Mouse (Mus musculus): ENCODE data around the gene Pfkfb1. TPM values are rescaled to one million over a fixed set of nuclear protein-coding genes. Genes with fewer than 3 reads are reported as not detected.

Pfkfb1 gene
- polyA plus RNA-seq, 1 experiment from 2014 or later = 8.1 TPM

DNA sequence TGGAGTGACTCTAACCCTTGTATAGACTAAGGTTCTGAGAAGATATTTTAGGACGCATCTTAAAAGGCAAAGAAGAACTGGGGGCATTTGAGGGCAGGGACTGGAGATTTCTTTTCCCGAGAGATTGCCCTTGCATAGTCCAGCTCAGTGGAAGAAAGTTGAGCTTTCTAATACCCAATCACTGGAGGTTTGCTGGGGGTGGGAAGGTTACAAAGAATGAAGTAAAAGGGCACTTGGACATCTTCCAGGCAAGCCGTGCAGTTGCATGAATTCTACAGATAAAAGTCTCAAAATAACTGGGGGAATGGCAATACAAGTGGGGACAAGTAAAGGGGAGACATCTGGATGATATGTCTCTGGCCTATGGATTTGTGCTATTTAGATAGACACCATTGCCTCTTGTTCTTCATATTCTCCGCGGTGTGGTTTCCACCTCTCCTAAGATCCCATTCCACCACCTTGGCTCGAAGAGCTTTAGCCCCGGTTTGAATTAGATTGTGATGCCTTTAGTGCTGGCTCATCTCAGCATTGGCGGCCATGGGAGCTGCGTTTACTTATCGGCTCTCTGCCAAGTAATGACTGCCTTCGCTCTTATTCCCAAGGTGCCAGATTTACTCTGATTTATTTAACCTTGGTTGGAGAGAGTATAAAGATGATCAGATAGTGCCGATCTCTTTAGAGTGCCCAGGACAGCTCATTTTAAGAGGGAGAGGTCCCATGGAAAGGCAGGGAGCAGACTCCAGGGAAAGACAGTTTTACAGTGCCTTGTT, 5.4 kb downstream of the Pfkfb1 start:
- no peak for ATAC-seq (ENCODE audit: insufficient read depth)
- Histone ChIP-seq H3K9ac (no peak overlapping the region), H3K27me3 (no peaks in the 10 kb centered on the region), H3K4me1 (replicated peaks) (peaks cover 33% of the 10 kb centered on the region), H3K36me3 (replicated peaks) (no peaks in the 10 kb centered on the region), H3K4me3 (replicated peaks) (no peak overlapping the region), H3K27ac (replicated peaks) (no peak overlapping the region), H3K9me3 (replicated peaks) (no peaks in the 10 kb centered on the region), H3K4me2 (no peak overlapping the region)
- WGBS (ENCODE audit: insufficient replicate concordance) = 74% methylated on average over 12 of the region's 12 CpGs

DNA sequence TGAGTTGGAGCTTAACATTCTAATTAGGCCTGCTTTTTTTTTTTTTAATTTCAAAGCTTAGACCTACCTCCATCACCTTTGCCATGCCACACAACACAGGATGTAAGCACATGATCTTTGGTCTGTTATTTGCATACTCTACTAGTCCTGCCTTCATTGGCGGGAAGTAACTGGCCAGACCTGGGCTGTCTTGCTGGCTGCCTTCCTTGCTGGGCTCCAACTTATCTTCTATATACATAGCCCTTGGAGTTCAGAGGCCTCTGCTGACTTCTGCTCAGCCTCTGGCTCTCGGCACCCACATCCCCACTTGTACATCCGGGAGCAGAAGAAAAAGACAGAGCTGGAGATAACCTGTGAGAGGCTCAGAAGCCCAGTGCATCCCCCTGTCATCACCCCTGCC, 6.1 kb downstream of the Pfkfb1 start:
- 49% methylated on average over 3 of the region's 3 CpGs for WGBS (ENCODE audit: insufficient replicate concordance)
- H3K27me3 ChIP-seq = no peaks in the 10 kb centered on the region
- H3K9ac ChIP-seq = no peak overlapping the region
- H3K4me1 ChIP-seq (replicated peaks) = peaks cover 25% of the 10 kb centered on the region
- H3K4me3 ChIP-seq (replicated peaks) = no peak overlapping the region
- H3K4me2 ChIP-seq = peak overlapping the region; percentile 44; the same call in 1 of the 2 replicates
- H3K27ac ChIP-seq (replicated peaks) = peak overlapping the region; percentile 51; the same call in 1 of the 2 replicates
- ATAC-seq (ENCODE audit: insufficient read depth) = peak; percentile 35; the same call in 1 of the 2 replicates
- no peaks in the 10 kb centered on the region for H3K9me3 ChIP-seq (replicated peaks)
- no peaks in the 10 kb centered on the region for H3K36me3 ChIP-seq (replicated peaks)

DNA sequence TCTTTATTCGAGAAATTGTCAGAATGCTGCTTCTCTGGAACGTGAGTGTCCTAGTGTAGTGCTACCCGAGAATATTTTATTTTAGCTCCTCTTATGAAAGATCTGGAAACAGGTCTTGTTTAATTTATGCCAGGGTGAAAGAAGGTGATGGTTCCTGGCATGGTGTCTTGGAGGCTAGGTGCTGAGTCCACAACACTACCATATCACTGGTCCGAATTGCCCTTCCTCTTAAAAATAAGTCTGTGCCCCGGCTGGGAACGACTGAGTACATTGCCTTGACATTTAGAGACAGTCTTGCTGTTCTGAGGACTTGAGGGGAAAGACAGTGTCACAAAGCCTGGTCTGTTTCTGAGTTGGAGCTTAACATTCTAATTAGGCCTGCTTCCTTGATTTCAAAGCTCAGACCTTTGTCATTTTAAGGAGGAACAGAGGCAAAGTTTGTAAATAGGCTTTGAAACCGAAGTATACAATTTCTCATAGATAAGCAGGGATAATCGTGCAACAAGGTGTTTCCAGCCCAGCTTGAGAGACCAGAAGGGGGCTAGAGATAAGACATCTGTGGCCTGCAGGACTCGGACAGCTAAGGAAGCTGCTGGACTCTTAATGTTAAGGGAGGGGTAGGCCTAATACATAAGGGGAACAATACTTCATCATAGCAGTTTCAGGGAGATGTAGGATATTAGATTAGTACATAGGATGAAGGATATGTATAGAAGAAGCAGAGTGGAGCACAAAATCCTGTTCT, 7.2 kb downstream of the Pfkfb1 start:
- Histone ChIP-seq H3K9ac (0 out of 2 replicates have a peak overlapping the region, but pooled peaks have one; percentile 19), H3K4me3 (replicated peaks) (no peak overlapping the region), H3K4me2 (peak overlapping the region; percentile 44), H3K9me3 (replicated peaks) (no peaks in the 10 kb centered on the region), H3K27ac (replicated peaks) (peak overlapping the region; percentile 51), H3K4me1 (replicated peaks) (peaks cover 24% of the 10 kb centered on the region), H3K36me3 (replicated peaks) (no peaks in the 10 kb centered on the region), H3K27me3 (no peaks in the 10 kb centered on the region)
- 47% methylated on average over 9 of the region's 9 CpGs for WGBS (ENCODE audit: insufficient replicate concordance)
- ATAC-seq (ENCODE audit: insufficient read depth) = peak; percentile 85

DNA sequence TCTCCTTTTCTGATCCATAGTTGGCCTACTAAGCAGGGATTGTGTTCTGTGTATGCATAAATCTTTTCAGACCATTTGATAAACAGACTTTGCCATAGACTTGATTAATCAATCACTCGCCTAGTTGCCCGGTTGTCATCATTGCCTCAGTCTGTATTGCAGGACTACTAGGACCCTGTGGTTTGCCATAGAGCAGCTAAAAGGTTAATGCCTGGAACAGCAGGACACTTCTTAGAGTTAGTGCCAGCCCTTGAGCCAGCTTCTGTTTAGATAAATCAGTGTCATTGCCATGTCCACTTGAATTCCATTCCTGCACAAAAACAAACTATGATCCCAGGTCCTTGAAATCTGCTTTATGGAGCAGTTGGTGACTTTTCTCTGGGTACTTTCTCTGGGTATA, 10.9 kb downstream of the Pfkfb1 start:
- Histone ChIP-seq H3K27ac (replicated peaks) (no peak overlapping the region), H3K9me3 (replicated peaks) (no peaks in the 10 kb centered on the region), H3K4me2 (no peak overlapping the region), H3K4me3 (replicated peaks) (no peak overlapping the region), H3K4me1 (replicated peaks) (peaks cover 20% of the 10 kb centered on the region), H3K27me3 (no peaks in the 10 kb centered on the region), H3K36me3 (replicated peaks) (no peaks in the 10 kb centered on the region), H3K9ac (no peak overlapping the region)
- 52% methylated on average over 2 of the region's 2 CpGs for WGBS (ENCODE audit: insufficient replicate concordance)
- ATAC-seq (ENCODE audit: insufficient read depth) = no peak

DNA sequence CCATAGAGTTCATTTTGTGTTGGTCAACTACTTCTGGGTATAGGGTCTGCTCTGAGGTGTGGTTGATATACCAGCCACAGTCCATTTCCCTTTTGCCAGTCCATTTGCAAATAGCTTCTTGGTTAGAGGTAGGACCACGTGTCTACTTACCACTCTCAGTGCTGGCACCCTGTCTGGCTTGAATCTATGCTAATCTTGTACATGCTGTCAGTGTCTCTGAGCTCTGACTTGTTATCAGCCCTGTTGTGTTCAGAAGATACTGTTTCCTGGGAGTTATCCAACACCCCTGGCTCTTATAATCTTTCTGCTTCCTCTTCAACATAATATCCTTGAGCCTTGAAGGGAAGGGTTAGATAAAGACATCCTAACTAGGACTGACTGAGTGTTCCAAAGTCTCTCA, 48.4 kb downstream of the Pfkfb1 start:
- ATAC-seq (ENCODE audit: insufficient read depth) = peak; percentile 69

DNA sequence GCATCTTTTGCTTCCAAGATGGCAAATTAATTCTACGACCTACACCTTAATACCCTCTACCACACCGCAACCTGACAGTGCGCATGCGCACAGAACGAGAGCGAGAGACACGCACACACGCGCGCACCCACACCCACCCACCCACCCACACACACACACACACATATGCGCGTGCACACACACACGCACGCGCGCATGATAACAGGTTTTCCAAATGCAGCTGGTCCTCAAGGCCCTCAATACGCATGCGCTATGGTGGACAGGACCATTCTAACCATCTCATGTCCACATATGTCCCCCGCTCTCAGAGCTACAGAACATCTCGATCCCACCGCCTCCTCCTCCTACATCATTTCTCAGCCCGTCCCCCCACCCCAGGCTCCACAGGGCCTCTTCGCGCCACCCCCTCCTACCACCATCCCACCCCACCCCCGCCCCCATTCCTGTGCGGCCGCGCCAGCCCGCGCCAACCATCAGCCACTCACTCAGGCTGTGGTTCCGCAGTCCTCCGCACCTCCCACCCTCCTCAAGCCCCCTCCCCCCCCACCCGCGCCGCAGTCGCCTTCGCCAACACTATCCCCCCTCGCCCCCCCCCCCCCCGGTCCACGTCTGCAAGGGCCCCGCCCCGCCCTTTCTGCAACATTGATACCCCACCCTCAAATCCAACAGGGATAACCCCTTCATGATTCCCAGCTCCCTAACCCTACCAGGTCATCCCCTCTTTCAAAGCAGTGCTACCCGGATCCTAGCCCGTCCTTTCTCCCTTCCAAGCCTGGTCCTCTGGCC, 68.3 kb downstream of the Pfkfb1 start:
- no peaks in the 10 kb centered on the region for H3K9me3 ChIP-seq (replicated peaks)
- WGBS (ENCODE audit: insufficient replicate concordance) = 45% methylated on average over 32 of the region's 44 CpGs
- peaks cover 60% of the 10 kb centered on the region for H3K27me3 ChIP-seq
- H3K27ac ChIP-seq (replicated peaks) = no peak overlapping the region
- no peak for ATAC-seq (ENCODE audit: insufficient read depth)
- no peaks in the 10 kb centered on the region for H3K36me3 ChIP-seq (replicated peaks)
- H3K4me1 ChIP-seq (replicated peaks) = no peaks in the 10 kb centered on the region
- no peak overlapping the region for H3K9ac ChIP-seq
- peak overlapping the region; percentile 18; the same call in 1 of the 2 replicates for H3K4me3 ChIP-seq (replicated peaks)
- H3K4me2 ChIP-seq = peak overlapping the region; percentile 41

More for the DNA sequence above, 48.4 kb downstream of the Pfkfb1 start:
- Histone ChIP-seq H3K9ac (no peak overlapping the region), H3K27me3 (no peaks in the 10 kb centered on the region), H3K4me2 (no peak overlapping the region), H3K27ac (replicated peaks) (no peak overlapping the region), H3K4me1 (replicated peaks) (no peaks in the 10 kb centered on the region), H3K36me3 (replicated peaks) (no peaks in the 10 kb centered on the region), H3K9me3 (replicated peaks) (no peaks in the 10 kb centered on the region), H3K4me3 (replicated peaks) (no peak overlapping the region)
- WGBS (ENCODE audit: insufficient replicate concordance) = 21% methylated on average over 1 of the region's 1 CpGs

DNA sequence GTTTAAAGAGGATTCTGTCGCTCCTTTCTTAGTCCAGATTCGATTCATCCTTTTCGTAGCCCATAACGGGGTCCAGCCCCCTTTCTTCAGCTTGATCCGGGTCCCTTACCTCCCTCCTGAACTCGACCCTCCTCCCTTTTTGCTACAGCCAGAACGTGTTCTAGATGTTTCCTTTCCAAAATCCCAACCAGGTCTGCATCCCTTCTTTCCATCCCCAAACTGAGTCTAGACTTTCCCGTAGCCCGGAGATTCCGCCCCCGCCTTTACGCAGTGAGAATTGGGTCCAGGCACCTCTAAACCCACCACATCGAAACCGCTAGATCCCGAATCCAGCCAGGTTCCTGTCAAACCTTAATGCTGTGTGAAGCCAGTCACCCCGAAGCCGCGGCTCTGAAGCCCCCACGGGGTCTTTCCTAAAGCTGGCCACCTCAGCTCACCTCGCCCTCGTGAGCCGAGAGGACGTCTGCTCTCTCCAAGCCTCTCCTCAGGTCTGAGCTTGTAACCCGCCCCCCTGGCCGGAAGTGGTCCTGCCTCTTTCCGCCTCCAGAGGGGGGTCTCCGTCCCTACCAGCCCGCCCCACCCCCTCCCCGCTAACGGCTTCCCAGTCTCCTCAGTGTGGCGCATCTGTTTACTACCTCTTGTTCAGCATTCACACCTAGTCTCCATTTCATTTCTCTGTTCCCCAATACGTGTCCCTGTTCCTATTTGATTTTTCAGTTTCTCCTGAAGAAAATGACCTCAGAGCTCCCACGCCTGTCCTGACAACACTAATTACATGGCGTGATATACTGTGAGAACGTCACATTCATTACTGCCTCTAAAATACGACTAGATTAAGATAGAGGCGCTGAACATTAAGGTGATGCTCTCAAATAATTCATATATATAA, 69.1 kb downstream of the Pfkfb1 start, which contains the start of gene Tro:
Gene Tro, minus strand, starts transcription at position 676 of the 889 bp plus-strand sequence.
- Histone ChIP-seq H3K27ac (replicated peaks) (no peak within 1 kb of the TSS), H3K4me3 (replicated peaks) (peak within 1 kb of the TSS; percentile 18; the same call in 1 of the 2 replicates), H3K27me3 (peaks cover 60% of the 10 kb centered on the region), H3K9ac (no peak within 1 kb of the TSS), H3K4me1 (replicated peaks) (no peaks in the 10 kb centered on the region), H3K4me2 (peak within 1 kb of the TSS; percentile 41), H3K9me3 (replicated peaks) (no peaks in the 10 kb centered on the region), H3K36me3 (replicated peaks) (no peaks in the 10 kb centered on the region)
- no peak for ATAC-seq (ENCODE audit: insufficient read depth)
- WGBS (ENCODE audit: insufficient replicate concordance) = 27% methylated on average over 37 of the region's 37 CpGs

DNA sequence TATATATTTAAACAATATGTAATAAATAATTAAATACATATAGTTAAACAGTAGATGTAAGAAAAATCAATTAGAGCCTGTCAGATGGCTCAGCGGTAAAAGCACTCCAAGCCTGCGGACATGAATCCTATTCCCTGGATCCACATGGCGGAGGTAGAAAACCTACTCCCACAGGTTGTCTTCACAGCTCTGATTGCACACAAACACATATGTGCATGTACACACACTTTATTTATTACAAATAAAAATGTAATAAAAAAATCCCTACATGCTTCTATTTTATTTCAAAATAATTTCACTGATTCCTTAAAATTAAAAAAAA, 69.7 kb downstream of the Pfkfb1 start:
- 67% methylated on average over 3 of the region's 3 CpGs for WGBS (ENCODE audit: insufficient replicate concordance)

DNA sequence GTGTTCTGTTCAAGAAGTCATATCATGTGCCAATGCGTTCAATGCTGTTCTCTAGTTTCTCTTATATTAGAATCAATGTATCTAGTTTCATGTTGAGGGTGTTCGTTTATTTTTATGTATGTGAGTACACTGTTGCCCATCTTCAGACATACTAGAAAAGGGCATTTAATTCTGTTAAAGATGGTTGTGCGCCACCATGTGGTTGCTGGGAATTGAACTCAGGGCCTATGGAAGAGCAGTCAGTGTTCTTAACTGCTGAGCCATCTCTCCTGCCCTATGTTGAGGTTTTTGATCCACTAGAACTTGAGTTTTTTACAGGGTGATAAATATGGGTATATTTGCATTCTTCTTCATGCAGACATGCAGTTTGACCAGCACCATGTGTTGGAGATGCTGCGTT, 74.8 kb downstream of the Pfkfb1 start:
- no peak for ATAC-seq (ENCODE audit: insufficient read depth)
- 29% methylated on average over 4 of the region's 4 CpGs for WGBS (ENCODE audit: insufficient replicate concordance)

More for the DNA sequence above, 69.7 kb downstream of the Pfkfb1 start:
- Histone ChIP-seq H3K27me3 (peaks cover 60% of the 10 kb centered on the region), H3K4me1 (replicated peaks) (no peaks in the 10 kb centered on the region), H3K4me3 (replicated peaks) (no peak overlapping the region), H3K9me3 (replicated peaks) (no peaks in the 10 kb centered on the region), H3K27ac (replicated peaks) (no peak overlapping the region), H3K4me2 (no peak overlapping the region), H3K9ac (no peak overlapping the region), H3K36me3 (replicated peaks) (no peaks in the 10 kb centered on the region)
- ATAC-seq (ENCODE audit: insufficient read depth) = no peak

DNA sequence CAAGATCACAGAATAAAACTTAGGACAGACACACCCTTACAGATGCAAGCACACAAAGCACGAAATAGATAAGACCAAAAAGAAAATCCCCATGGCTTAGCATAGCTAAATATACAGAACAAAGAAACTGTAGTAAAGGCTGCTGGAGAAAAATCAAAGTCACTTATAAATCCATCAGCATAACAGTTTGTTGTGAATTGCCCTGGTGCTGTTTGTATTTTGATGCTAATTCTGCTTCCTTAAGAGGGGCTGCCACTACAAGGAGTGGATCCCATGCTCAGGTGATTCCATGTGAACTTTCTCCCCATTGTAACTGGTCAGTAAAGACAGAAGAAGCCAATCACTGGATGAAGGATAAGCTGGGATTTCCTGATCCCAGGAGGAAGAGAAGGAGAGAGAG, 89.5 kb downstream of the Pfkfb1 start:
- Histone ChIP-seq H3K4me1 (replicated peaks) (no peaks in the 10 kb centered on the region), H3K36me3 (replicated peaks) (no peaks in the 10 kb centered on the region), H3K4me3 (replicated peaks) (no peak overlapping the region), H3K9me3 (replicated peaks) (no peaks in the 10 kb centered on the region), H3K27me3 (no peaks in the 10 kb centered on the region), H3K27ac (replicated peaks) (no peak overlapping the region), H3K9ac (no peak overlapping the region), H3K4me2 (no peak overlapping the region)
- no peak for ATAC-seq (ENCODE audit: insufficient read depth)
- 39% methylated on average over 1 of the region's 1 CpGs for WGBS (ENCODE audit: insufficient replicate concordance)

More for the DNA sequence above, 74.8 kb downstream of the Pfkfb1 start:
- Histone ChIP-seq H3K4me1 (replicated peaks) (no peaks in the 10 kb centered on the region), H3K9me3 (replicated peaks) (no peaks in the 10 kb centered on the region), H3K4me3 (replicated peaks) (no peak overlapping the region), H3K27me3 (peaks cover 20% of the 10 kb centered on the region), H3K27ac (replicated peaks) (no peak overlapping the region), H3K9ac (no peak overlapping the region), H3K36me3 (replicated peaks) (no peaks in the 10 kb centered on the region), H3K4me2 (no peak overlapping the region)

All from liver, embryonic 15.5 days (tissue).